Mouse (Mus musculus) G1E (cell line): ENCODE data around the gene Tob2. TPM values are rescaled to one million over a fixed set of nuclear protein-coding genes. Genes with fewer than 3 reads are reported as not detected.

Experiments used
- ATAC-seq: 2 replicates; pipeline ENCODE4 v1.8.0; 2016; ENCODE audit warnings: mild to moderate bottlenecking; ENCODE audit not compliant: insufficient number of reproducible peaks, poor library complexity, low FRiP score, severe bottlenecking; ENCODE audit errors: extremely low read depth
- DNase-seq: peaks from one replicate; pipeline ENCODE4 v3.0.0; 2012; ENCODE audit warnings: low spot score
- H3K27me3 ChIP-seq: 2 replicates; pipeline ENCODE4 v1.6.1; 2012; ENCODE audit warnings: mild to moderate bottlenecking, low read length, inconsistent platforms; ENCODE audit not compliant: insufficient read depth
- H3K36me3 ChIP-seq: replicated peaks from 2 replicates; pipeline ENCODE3; 2012; ENCODE audit warnings: mild to moderate bottlenecking, inconsistent platforms
- H3K4me1 ChIP-seq: 2 replicates; pipeline ENCODE4 v1.6.1; 2012; ENCODE audit warnings: low read depth, low read length, inconsistent platforms, mixed read lengths; ENCODE audit not compliant: insufficient read depth
- H3K4me3 ChIP-seq: 2 replicates; pipeline ENCODE4 v1.5.1; 2012; ENCODE audit warnings: low read depth, mild to moderate bottlenecking, inconsistent platforms, low read length, moderate library complexity, mixed read lengths
- H3K9me3 ChIP-seq: replicated peaks from 2 replicates; pipeline ENCODE4 v1.6.1; 2012; ENCODE audit warnings: inconsistent platforms
- CTCF ChIP-seq: IDR thresholded peaks from 2 replicates; pipeline ENCODE4 v1.5.1; 2012; ENCODE audit warnings: low read depth, low read length, inconsistent platforms, mixed read lengths
- GATA1 ChIP-seq: IDR thresholded peaks from 2 replicates; pipeline ENCODE4 v1.6.1; 2012; ENCODE audit warnings: borderline replicate concordance, low read length, inconsistent platforms, mixed read lengths
- GATA2 ChIP-seq: IDR thresholded peaks from 2 replicates; pipeline ENCODE4 v1.6.1; 2012; ENCODE audit warnings: low read depth, low read length, inconsistent platforms, borderline replicate concordance
- POLR2AphosphoS5 ChIP-seq: IDR thresholded peaks from 2 replicates; pipeline ENCODE4 v1.6.1; 2012; ENCODE audit warnings: low read depth, low read length, inconsistent platforms; ENCODE audit not compliant: insufficient replicate concordance
- TAL1 ChIP-seq: conservative IDR thresholded peaks from 2 replicates; pipeline ENCODE4 v1.6.1; 2012; ENCODE audit warnings: low read depth, low read length, inconsistent platforms, mixed read lengths
- polyA plus RNA-seq: library from polyadenylated mRNA; stranded (reverse); fragments of >175 nt; gene quantifications from 2 replicates; pipeline ENCODE4 v1.2.3, GENCODE M21; 2012
- total RNA-seq, 2 experiments: library from RNA; stranded (forward) in 1 of 2; stranded (reverse) in 1 of 2; fragments of 200-1000 nt in 1 of 2; fragments of >200 nt in 1 of 2; fragmentation: Nextera tagmentation in 1 of 2; gene quantifications; 2 replicates each; pipeline ENCODE4 v1.2.3; 2014 to 2017

Gene Tob2
- total and polyA plus RNA-seq, 3 experiments: 9.9 to 37.5 (median 32.3) TPM

DNA sequence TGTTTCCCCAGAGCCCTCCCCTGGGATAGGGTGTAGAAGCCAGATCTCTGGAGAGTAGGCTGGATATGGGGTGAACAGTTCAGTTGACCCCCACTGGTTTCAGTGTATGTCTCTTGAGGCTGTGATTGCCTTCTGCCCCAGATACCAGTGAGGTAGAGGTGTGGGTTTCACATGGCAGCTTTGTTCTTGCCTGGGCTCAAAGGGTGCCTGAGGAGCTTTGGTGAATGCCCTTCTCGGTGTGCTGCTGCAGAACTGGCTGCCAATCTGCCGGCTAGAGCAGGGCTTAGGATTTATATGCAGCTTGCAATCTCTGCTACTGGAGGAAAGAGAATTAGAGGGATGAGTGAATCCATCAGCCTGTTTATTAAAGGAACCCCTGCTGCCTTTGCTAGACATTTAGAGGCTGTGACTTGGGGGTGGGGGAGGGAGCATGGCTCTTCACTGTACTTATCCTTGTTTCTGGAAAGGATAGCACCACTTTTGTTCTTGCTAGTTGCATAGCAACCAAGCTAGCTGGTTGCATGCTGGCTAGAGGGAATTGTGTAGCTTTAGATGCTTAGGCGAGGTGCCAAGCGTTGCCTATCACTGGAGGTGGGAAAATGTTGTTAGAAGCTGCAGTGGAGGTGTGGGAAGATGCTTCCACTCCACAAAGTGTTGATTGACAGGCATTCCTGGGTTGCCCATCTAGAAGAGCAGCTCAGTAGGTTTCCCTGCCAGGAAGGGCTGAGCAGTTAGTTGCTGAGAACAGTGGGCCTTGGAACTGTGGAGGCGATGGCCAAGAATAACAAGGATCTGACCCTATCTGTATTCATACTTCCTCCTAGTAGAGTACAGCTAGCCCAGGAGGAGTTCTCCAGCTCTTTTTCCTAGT is 21.2 kb upstream of the Tob2 start:
- no peak for ATAC-seq

DNA sequence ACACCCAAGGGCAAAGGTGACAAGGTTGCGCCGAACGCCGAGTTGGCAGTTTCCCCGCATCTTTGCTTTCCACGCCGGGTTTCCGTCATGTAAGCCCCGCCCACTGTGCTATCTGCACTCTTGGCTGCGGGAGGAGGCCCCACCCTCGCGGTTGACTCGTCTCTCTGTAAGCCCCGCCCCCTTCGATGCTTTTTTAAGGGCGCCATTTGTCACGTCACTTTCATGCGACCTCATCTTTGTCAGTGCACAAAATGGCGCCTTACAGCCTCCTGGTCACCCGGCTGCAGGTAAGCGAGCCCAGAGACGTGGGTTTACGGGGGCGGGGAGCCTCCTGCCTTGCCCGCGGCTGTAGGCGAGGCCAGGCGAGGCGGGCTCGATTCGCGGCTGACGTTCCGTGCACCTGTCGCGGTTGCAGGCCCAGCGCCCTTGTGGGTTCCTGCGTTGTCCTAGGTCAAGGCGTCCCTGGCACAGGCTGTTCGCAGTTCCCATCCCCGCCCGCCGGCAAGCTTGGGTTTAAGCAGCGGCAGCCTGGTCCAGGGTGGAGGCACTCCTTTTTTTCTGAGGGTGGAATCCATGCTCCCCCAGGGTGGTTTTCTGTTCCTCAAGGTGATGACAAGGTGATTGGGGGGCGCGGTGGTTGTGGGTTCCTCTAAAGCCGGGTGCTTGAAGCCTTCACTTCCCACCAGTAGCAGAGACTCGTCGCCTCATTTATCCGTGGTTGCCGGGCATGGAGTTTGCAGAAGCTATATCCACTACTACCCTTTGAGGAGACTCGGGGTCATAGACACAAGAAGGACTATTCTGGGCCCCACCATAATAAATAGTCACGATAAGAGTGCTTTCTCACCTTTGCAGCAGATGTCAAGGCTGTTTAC is 13.9 kb upstream of the Tob2 start, which contains the start of gene Aco2:
Gene Aco2 (plus strand): TSS at position 48 of the 875 bp plus-strand sequence.
- peaks cover 59% of the 10 kb centered on the region for H3K4me1 ChIP-seq
- TF ChIP-seq GATA2 (no peak), CTCF (no peak), TAL1 (no peak), POLR2AphosphoS5 (no peak), GATA1 (no peak)
- no peaks in the 10 kb centered on the region for H3K27me3 ChIP-seq
- no peaks in the 10 kb centered on the region for H3K9me3 ChIP-seq
- DNase-seq (peak; percentile 55), ATAC-seq (peak; percentile 78)
- H3K4me3 ChIP-seq: peak within 1 kb of the TSS; percentile 100
- peaks cover 61% of the 10 kb centered on the region for H3K36me3 ChIP-seq

More for the DNA sequence above, 21.2 kb upstream of the Tob2 start:
- DNase-seq: no peak
- Histone ChIP-seq H3K4me1 (peaks cover 29% of the 10 kb centered on the region), H3K36me3 (peaks cover 82% of the 10 kb centered on the region), H3K9me3 (no peaks in the 10 kb centered on the region), H3K27me3 (no peaks in the 10 kb centered on the region), H3K4me3 (no peak overlapping the region)
- TF ChIP-seq CTCF: no peak
- no peak for TF ChIP-seq GATA2
- no peak for TF ChIP-seq GATA1
- TF ChIP-seq POLR2AphosphoS5: no peak
- TF ChIP-seq TAL1: no peak

DNA sequence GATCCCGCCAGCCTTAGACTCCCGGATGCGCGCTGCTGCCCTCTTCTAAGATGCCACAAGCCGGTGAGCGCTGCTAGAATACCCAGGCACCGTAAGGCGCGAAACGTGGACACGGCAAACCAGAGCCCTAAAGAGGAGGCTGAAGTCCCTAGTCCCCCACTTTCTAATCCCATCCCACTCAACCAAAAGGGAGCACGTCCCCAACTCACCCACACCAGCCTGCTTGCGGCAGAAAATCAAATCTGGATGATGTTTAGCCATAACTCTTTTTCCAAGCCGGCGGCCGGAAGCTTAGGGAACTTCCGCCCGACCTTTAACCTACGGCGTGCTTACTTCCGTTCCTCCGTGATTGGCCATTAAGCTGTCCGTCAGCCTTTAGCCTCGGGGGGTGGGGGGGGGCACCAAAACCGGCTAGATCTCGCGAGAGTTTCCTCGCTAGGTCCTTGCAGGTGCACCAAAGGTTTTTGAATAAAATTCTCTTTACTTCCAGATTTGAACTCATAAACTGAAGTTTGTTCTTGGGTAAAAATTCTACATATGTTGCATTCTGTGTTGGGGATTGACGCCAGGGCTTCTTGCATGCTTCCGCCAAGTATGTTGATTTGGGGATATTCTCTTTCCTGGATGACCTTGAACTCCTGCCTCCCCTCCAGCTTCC is 13.1 kb upstream of the Tob2 start, which contains the start of gene Phf5a:
Gene Phf5a (minus strand): TSS at position 308 of the 658 bp plus-strand sequence.
- Histone ChIP-seq H3K27me3 (no peaks in the 10 kb centered on the region), H3K4me1 (peaks cover 60% of the 10 kb centered on the region), H3K36me3 (peaks cover 61% of the 10 kb centered on the region), H3K4me3 (peak within 1 kb of the TSS; percentile 100), H3K9me3 (no peaks in the 10 kb centered on the region)
- ATAC-seq (peak; percentile 77), DNase-seq (peak; percentile 76)
- TF ChIP-seq POLR2AphosphoS5 (no peak), CTCF (no peak)

DNA sequence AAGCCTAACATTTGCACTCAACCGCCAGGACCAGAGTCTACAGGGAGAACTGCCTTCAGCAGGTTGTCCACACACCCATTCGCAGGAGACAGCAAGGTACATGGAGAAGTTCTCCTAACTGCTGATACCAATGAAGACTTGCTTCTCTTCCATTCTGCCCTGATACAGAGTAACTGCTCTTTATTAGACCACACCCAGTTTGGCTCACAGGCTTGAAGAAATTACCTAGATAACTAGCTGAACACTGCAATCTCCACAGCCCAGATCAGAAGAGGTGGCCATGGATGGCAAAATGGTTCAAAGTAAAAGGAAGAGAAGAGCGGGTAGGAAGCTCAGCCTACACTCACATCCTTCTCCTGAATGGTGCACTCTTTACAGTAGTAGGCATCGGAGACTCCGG is 11.4 kb upstream of the Tob2 start:
- ATAC-seq: no peak
- Histone ChIP-seq H3K36me3 (peaks cover 72% of the 10 kb centered on the region), H3K4me1 (peaks cover 52% of the 10 kb centered on the region), H3K27me3 (no peaks in the 10 kb centered on the region; the same call in 1 of the 2 replicates), H3K4me3 (no peak overlapping the region; the same call in 1 of the 2 replicates), H3K9me3 (no peaks in the 10 kb centered on the region)
- no peak for TF ChIP-seq GATA1
- no peak for TF ChIP-seq TAL1
- no peak for DNase-seq

DNA sequence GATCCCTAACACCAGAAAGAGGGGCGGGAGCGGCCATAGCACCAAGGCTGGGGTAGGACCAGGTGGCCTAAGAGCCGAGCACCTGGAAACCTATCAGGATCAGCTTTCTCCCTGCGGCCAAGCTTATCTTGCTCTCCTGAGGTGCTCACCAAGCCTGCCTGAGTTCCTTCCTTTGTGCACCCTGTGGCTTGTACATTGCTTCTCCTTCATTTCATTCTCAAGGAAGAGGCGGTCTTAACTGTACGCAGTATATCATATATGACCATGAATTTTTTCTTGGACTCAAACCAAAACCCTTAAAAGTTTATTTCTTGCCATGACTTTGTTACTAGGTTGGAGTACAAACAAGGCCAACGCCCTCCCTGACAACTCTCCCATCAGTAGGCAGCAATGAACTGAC is 5.6 kb upstream of the Tob2 start:
- no peak overlapping the region for H3K4me3 ChIP-seq
- peaks cover 65% of the 10 kb centered on the region for H3K36me3 ChIP-seq
- H3K9me3 ChIP-seq: no peaks in the 10 kb centered on the region
- no peak for TF ChIP-seq POLR2AphosphoS5
- no peak for TF ChIP-seq CTCF
- TF ChIP-seq TAL1: no peak
- TF ChIP-seq GATA2: no peak
- no peak for TF ChIP-seq GATA1
- ATAC-seq (no peak), DNase-seq (no peak)
- no peaks in the 10 kb centered on the region; the same call in 1 of the 2 replicates for H3K27me3 ChIP-seq
- peaks cover 38% of the 10 kb centered on the region for H3K4me1 ChIP-seq
